Mouse (Mus musculus) lung, postnatal 0 days (tissue): ENCODE measurements at regions not wholly inside any gene's neighbourhood (a gene's known extent, or its start where the extent isn't known, plus 50 kb on each side); places are given as distances from the start of the nearest gene placed in this dataset.

Source experiments
- ATAC-seq: fragments of 200-750 bp; cut with Nextera tagmentation; 2 replicates; pipeline ENCODE4 v1.8.0; 2017; ENCODE audit warnings: moderate library complexity
- DNase-seq: peaks from one replicate; pipeline ENCODE4 v3.0.0-alpha.2; 2016; ENCODE audit warnings: low spot score
- H3K27ac ChIP-seq: fragments of 300-500 bp; sonication (generic); 2 replicates; pipeline ENCODE4 v1.5.1; 2014; ENCODE audit warnings: antibody characterized with exemption, mild to moderate bottlenecking, low read length, mixed read lengths
- H3K27me3 ChIP-seq: fragments of 300-500 bp; sonication (generic); replicated peaks from 2 replicates; pipeline ENCODE4 v1.6.1; 2014; ENCODE audit warnings: low read length, mixed read lengths; ENCODE audit not compliant: insufficient read depth
- H3K36me3 ChIP-seq: fragments of 300-500 bp; sonication (generic); 2 replicates; pipeline ENCODE4 v1.6.1; 2014; ENCODE audit warnings: low read length, mixed read lengths; ENCODE audit not compliant: insufficient read depth
- H3K4me1 ChIP-seq: fragments of 300-500 bp; sonication (generic); 2 replicates; pipeline ENCODE4 v1.6.1; 2014; ENCODE audit warnings: antibody characterized with exemption, low read depth, low read length, mixed read lengths; ENCODE audit not compliant: insufficient read depth
- H3K4me2 ChIP-seq: fragments of 300-500 bp; sonication (generic); replicated peaks from 2 replicates; pipeline ENCODE4 v1.6.1; 2014; ENCODE audit warnings: low read depth, mild to moderate bottlenecking, low read length, moderate library complexity, mixed read lengths
- H3K4me3 ChIP-seq: fragments of 300-500 bp; sonication (generic); 2 replicates; pipeline ENCODE4 v1.5.1; 2014; ENCODE audit warnings: low read depth, low read length
- H3K9ac ChIP-seq: fragments of 300-500 bp; sonication (generic); replicated peaks from 2 replicates; pipeline ENCODE4 v1.6.1; 2014; ENCODE audit warnings: low read depth, mild to moderate bottlenecking
- H3K9me3 ChIP-seq: fragments of 300-500 bp; sonication (generic); 2 replicates; pipeline ENCODE4 v1.6.1; 2016; ENCODE audit warnings: low read length, mixed read lengths
- CTCF ChIP-seq: IDR thresholded peaks from 2 replicates; pipeline ENCODE4 v1.5.1; 2016; ENCODE audit warnings: antibody characterized with exemption, mild to moderate bottlenecking
- EP300 ChIP-seq: IDR thresholded peaks from 2 replicates; pipeline ENCODE4 v1.6.1; 2016; ENCODE audit warnings: antibody characterized with exemption, mild to moderate bottlenecking, control low read depth
- WGBS: fragments of 180-500 bp; shearing (Covaris S2); extraction: QIAGEN DNeasy Blood & Tissue Kit; methylation state at CpG from one replicate; pipeline ENCODE4 v1.1.7; 2014; 5-methylcytosine and 5-hydroxymethylcytosine counted together

GRCm38 (mm10) chr7:129789461-129789860 lies 197.8 kb downstream of the Wdr11 start:
- no peak overlapping the region for H3K9ac ChIP-seq
- DNase-seq (no peak), ATAC-seq (no peak)
- no peaks in the 10 kb centered on the region for H3K36me3 ChIP-seq
- WGBS: 54% methylated on average over 6 of the region's 6 CpGs
- no peaks in the 10 kb centered on the region for H3K9me3 ChIP-seq
- no peaks in the 10 kb centered on the region for H3K27me3 ChIP-seq
- no peak overlapping the region for H3K4me3 ChIP-seq
- 0 out of 2 replicates have a peak, but pooled peaks cover 3% of the 10 kb centered on the region for H3K4me1 ChIP-seq
- H3K27ac ChIP-seq: no peak overlapping the region
- no peak for TF ChIP-seq EP300
- TF ChIP-seq CTCF: no peak
- no peak overlapping the region for H3K4me2 ChIP-seq

GRCm38 (mm10) chr7:129790590-129791449 lies 199.2 kb downstream of the Wdr11 start:
- no peaks in the 10 kb centered on the region for H3K36me3 ChIP-seq
- no peaks in the 10 kb centered on the region for H3K9me3 ChIP-seq
- no peak overlapping the region for H3K4me3 ChIP-seq
- H3K9ac ChIP-seq: no peak overlapping the region
- no peak overlapping the region for H3K27ac ChIP-seq
- 60% methylated on average over 6 of the region's 6 CpGs for WGBS
- 0 out of 2 replicates have a peak, but pooled peaks cover 4% of the 10 kb centered on the region for H3K4me1 ChIP-seq
- no peaks in the 10 kb centered on the region for H3K27me3 ChIP-seq
- DNase-seq (peak; percentile 65), ATAC-seq (peak; percentile 46; the same call in 1 of the 2 replicates)
- H3K4me2 ChIP-seq: no peak overlapping the region
- TF ChIP-seq EP300 (no peak), CTCF (no peak)

DNA sequence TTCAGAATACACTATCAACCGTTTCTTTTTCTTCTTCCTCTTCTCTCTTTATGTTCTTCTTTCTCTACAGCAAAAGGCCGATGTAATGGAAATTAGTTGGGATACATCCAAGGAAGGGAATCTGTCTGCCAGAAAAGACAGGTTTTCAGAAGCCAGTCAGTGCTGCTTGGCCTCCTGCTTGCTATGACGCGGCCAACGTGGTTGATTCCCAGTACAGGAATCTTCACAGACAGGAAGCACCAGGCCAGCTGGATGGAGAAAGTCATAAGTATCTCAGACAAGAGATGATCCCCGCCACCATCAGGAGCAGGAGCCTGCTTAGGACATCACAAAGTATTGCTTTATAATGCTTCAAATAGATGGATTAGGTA lies 199.8 kb downstream of the Wdr11 start:
- Histone ChIP-seq H3K9ac (no peak overlapping the region), H3K9me3 (no peaks in the 10 kb centered on the region), H3K27me3 (no peaks in the 10 kb centered on the region), H3K27ac (no peak overlapping the region), H3K4me3 (no peak overlapping the region), H3K36me3 (no peaks in the 10 kb centered on the region), H3K4me2 (no peak overlapping the region), H3K4me1 (0 out of 2 replicates have a peak, but pooled peaks cover 4% of the 10 kb centered on the region)
- WGBS: 58% methylated on average over 6 of the region's 6 CpGs
- DNase-seq (peak; percentile 22), ATAC-seq (peak; percentile 43; the same call in 1 of the 2 replicates)
- no peak for TF ChIP-seq CTCF
- no peak for TF ChIP-seq EP300

DNA sequence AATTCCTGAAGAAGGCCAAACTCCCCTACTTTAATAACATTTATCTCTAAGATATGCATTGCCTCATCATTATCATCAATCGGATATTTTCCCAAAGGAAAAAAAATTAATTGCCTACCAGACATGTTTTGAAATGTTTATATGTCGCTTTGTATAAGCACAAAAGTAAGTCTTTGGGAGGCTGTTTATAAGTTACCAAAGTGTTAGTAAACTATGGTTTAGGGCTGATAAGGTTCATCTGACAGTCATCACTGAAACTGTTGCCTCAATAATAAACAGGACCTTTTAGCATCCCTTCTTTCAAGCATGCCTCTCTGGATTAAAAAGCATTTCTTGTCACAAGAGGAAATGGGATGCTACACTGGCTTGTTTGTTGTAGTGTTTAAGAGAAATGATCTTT lies 202.1 kb downstream of the Wdr11 start:
- H3K36me3 ChIP-seq: no peaks in the 10 kb centered on the region
- H3K4me2 ChIP-seq: no peak overlapping the region
- 44% methylated on average over 2 of the region's 2 CpGs for WGBS
- no peaks in the 10 kb centered on the region for H3K27me3 ChIP-seq
- no peak for ATAC-seq
- no peak overlapping the region for H3K4me3 ChIP-seq
- no peak overlapping the region for H3K9ac ChIP-seq
- 0 out of 2 replicates have a peak, but pooled peaks cover 4% of the 10 kb centered on the region for H3K4me1 ChIP-seq
- TF ChIP-seq CTCF (no peak), EP300 (no peak)
- no peak for DNase-seq
- no peaks in the 10 kb centered on the region for H3K9me3 ChIP-seq
- H3K27ac ChIP-seq: no peak overlapping the region

DNA sequence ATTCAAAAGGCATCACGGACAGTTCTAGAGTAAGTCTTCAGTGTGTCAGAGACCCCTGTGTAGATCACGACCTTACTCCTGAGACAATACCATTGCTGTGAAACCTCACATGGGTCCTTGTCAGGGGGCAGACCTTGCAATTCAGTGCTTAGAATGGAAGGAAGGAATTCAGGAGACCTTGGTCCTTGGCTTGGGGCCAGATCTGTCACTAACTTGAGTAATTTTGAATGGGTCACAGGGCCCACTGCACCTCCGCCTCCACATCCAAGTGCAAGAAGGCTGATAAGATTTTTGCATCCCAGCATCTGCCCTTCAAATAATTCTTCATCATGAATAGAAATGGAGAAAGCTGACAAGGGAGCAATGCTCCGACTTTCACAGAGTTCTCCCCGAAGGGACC lies 202.6 kb downstream of the Wdr11 start:
- H3K27me3 ChIP-seq: no peaks in the 10 kb centered on the region
- 40% methylated on average over 5 of the region's 5 CpGs for WGBS
- H3K27ac ChIP-seq: no peak overlapping the region
- H3K36me3 ChIP-seq: no peaks in the 10 kb centered on the region
- no peaks in the 10 kb centered on the region for H3K9me3 ChIP-seq
- 0 out of 2 replicates have a peak, but pooled peaks cover 4% of the 10 kb centered on the region for H3K4me1 ChIP-seq
- H3K9ac ChIP-seq: no peak overlapping the region
- ATAC-seq (no peak), DNase-seq (no peak)
- no peak for TF ChIP-seq CTCF
- no peak overlapping the region for H3K4me2 ChIP-seq
- no peak overlapping the region for H3K4me3 ChIP-seq

- no peak for ATAC-seq
- no peaks in the 10 kb centered on the region for H3K9me3 ChIP-seq
- no peaks in the 10 kb centered on the region for H3K27me3 ChIP-seq
- DNase-seq: no peak
- H3K9ac ChIP-seq: no peak overlapping the region
- H3K36me3 ChIP-seq: no peaks in the 10 kb centered on the region
- H3K4me3 ChIP-seq: no peak overlapping the region
- TF ChIP-seq EP300 (no peak), CTCF (no peak)
- no peak overlapping the region for H3K4me2 ChIP-seq
- 75% methylated on average over 5 of the region's 5 CpGs for WGBS
- no peak overlapping the region for H3K27ac ChIP-seq
- H3K4me1 ChIP-seq: peaks cover 8% of the 10 kb centered on the region; the same call in 1 of the 2 replicates
These were observed 206.9 kb downstream of the Wdr11 start for GRCm38 (mm10) chr7:129798525-129798924.
